Mouse (Mus musculus): ENCODE data around the gene Usp20. TPM values are rescaled to one million over a fixed set of nuclear protein-coding genes. Genes with fewer than 3 reads are reported as not detected.

Usp20 gene
- polyA plus RNA-seq, 1 experiment from 2014 or later: 31.1 TPM

DNA sequence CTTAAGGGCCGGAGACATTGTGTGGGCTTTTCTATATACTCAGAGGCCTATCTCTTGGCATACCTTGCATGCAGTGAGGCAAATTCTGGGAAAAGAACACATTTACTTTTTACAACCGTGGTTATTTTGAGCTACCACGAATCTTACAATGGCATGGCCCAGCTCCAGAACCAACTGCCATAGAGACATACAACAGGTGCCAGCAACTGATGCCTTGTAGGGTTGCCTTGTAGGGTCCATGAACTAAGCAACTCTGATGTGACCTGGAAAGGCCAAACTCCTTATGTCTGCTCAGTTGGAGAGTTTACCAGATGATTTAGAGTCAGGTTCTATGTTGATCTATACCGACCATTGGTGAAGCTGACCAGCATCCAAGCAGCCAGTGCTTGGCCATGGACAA lies 12.8 kb downstream of the Usp20 start:
- Histone ChIP-seq H3K9me3 (replicated peaks) (no peaks in the 10 kb centered on the region), H3K4me2 (replicated peaks) (no peak overlapping the region), H3K27ac (replicated peaks) (no peak overlapping the region), H3K27me3 (no peaks in the 10 kb centered on the region), H3K9ac (no peak overlapping the region), H3K4me3 (replicated peaks) (no peak overlapping the region), H3K4me1 (peaks cover 9% of the 10 kb centered on the region; the same call in 1 of the 2 replicates), H3K36me3 (peaks cover 6% of the 10 kb centered on the region; the same call in 1 of the 2 replicates)
- 87% methylated on average over 4 of the region's 4 CpGs for WGBS
- ATAC-seq (ENCODE audit: insufficient number of reproducible peaks, low FRiP score, low TSS enrichment, low read depth): no peak

- H3K4me1 ChIP-seq: peaks cover 9% of the 10 kb centered on the region; the same call in 1 of the 2 replicates
- 68% methylated on average over 11 of the region's 11 CpGs for WGBS
- no peaks in the 10 kb centered on the region for H3K9me3 ChIP-seq (replicated peaks)
- no peaks in the 10 kb centered on the region for H3K27me3 ChIP-seq
- no peak overlapping the region for H3K4me3 ChIP-seq (replicated peaks)
- no peak overlapping the region for H3K27ac ChIP-seq (replicated peaks)
- no peak; the same call in 1 of the 2 replicates for ATAC-seq (ENCODE audit: insufficient number of reproducible peaks, low FRiP score, low TSS enrichment, low read depth)
- no peak overlapping the region; the same call in 1 of the 2 replicates for H3K9ac ChIP-seq
- 0 out of 2 replicates have a peak, but pooled peaks cover 9% of the 10 kb centered on the region for H3K36me3 ChIP-seq
- no peak overlapping the region for H3K4me2 ChIP-seq (replicated peaks)
These were observed 13.4 kb downstream of the Usp20 start for GRCm38 (mm10) chr2:30995432-30995996.

DNA sequence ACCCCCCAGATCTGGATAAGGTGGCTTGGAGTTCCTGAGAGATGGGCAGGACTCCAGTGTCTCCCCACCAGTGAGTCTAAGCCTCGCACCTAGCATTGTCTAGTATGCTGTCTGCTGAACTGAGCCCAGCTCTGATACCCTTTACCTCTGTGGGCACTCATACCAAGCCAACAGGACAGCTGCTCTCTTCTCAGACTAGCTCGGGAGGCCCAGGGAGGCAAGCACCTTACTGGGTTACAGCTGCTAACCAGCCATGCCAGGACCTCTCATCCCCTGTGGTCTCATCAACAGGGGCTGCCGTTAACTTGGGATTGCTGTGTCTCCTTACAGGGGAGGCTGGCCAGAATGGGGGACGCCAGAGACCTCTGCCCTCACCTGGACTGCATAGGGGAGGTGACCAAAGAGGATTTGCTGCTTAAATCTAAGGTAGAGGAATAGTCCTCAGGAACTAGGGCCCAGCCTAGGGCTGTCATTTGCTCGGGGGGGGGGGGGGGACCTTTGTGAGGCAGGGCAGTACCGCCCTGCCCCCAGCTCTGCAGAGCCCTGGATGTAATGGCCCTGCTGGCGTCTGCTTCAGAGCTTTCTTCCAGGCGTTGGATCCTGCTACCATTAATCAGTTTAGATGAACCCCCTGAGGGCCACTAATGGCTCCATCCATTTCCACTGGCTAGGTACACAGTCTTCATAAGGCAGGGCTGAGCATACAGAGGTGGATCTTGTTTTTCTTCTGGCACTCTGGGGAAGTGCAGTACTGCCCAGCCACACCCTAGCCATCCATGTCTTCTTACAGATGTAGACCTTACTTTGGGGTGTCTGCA lies 16.6 kb downstream of the Usp20 start:
- Histone ChIP-seq H3K4me1 (peaks cover 9% of the 10 kb centered on the region; the same call in 1 of the 2 replicates), H3K4me2 (replicated peaks) (no peak overlapping the region), H3K9ac (no peak overlapping the region), H3K9me3 (replicated peaks) (no peaks in the 10 kb centered on the region), H3K27ac (replicated peaks) (no peak overlapping the region), H3K36me3 (peaks cover 26% of the 10 kb centered on the region), H3K27me3 (no peaks in the 10 kb centered on the region), H3K4me3 (replicated peaks) (no peak overlapping the region)
- no peak for ATAC-seq (ENCODE audit: insufficient number of reproducible peaks, low FRiP score, low TSS enrichment, low read depth)
- 64% methylated on average over 8 of the region's 8 CpGs for WGBS

- Histone ChIP-seq H3K27me3 (no peaks in the 10 kb centered on the region), H3K9ac (no peak overlapping the region), H3K9me3 (replicated peaks) (no peaks in the 10 kb centered on the region), H3K36me3 (peaks cover 53% of the 10 kb centered on the region), H3K4me1 (no peaks in the 10 kb centered on the region), H3K4me2 (replicated peaks) (no peak overlapping the region), H3K4me3 (replicated peaks) (no peak overlapping the region), H3K27ac (replicated peaks) (no peak overlapping the region)
- 89% methylated on average over 10 of the region's 10 CpGs for WGBS
- ATAC-seq (ENCODE audit: insufficient number of reproducible peaks, low FRiP score, low TSS enrichment, low read depth): no peak
These were observed 20.8 kb downstream of the Usp20 start for GRCm38 (mm10) chr2:31002857-31003256.

GRCm38 (mm10) chr2:31005453-31005852 lies 23.4 kb downstream of the Usp20 start:
- Histone ChIP-seq H3K36me3 (peaks cover 72% of the 10 kb centered on the region), H3K9me3 (replicated peaks) (no peaks in the 10 kb centered on the region)
- 68% methylated on average over 2 of the region's 2 CpGs for WGBS

DNA sequence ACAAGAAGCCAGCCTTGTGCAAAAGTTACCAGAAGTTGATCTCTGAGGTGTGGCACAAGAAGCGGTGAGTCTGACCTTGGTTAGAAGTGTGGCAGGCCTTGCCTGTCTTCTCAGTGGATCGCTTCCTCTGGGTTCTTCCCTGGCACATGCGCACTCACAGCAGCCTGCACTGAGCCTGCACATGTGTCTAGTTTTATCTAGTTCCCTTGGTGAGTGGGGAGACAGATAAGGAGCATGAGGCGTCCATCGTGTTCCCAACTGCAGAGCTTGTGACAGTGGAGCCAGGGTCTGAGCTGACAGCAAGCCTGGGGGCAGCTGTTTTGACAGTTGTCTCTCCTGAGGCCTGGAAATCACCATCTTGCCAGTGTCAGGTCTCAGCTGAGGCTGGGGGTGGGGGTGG lies 24.4 kb downstream of the Usp20 start:
- no peak overlapping the region for H3K4me3 ChIP-seq (replicated peaks)
- no peak overlapping the region for H3K27ac ChIP-seq (replicated peaks)
- H3K9me3 ChIP-seq (replicated peaks): no peaks in the 10 kb centered on the region
- H3K27me3 ChIP-seq: no peaks in the 10 kb centered on the region
- H3K9ac ChIP-seq: no peak overlapping the region
- ATAC-seq (ENCODE audit: insufficient number of reproducible peaks, low FRiP score, low TSS enrichment, low read depth): peak; percentile 44; the same call in 1 of the 2 replicates
- peaks cover 80% of the 10 kb centered on the region for H3K36me3 ChIP-seq
- no peaks in the 10 kb centered on the region for H3K4me1 ChIP-seq
- H3K4me2 ChIP-seq (replicated peaks): no peak overlapping the region
- 75% methylated on average over 5 of the region's 5 CpGs for WGBS

More at GRCm38 (mm10) chr2:31005453-31005852, 23.4 kb downstream of the Usp20 start:
- Histone ChIP-seq H3K4me3 (replicated peaks) (no peak overlapping the region), H3K27ac (replicated peaks) (no peak overlapping the region), H3K9ac (no peak overlapping the region), H3K4me2 (replicated peaks) (no peak overlapping the region), H3K27me3 (no peaks in the 10 kb centered on the region), H3K4me1 (no peaks in the 10 kb centered on the region)
- no peak for ATAC-seq (ENCODE audit: insufficient number of reproducible peaks, low FRiP score, low TSS enrichment, low read depth)

DNA sequence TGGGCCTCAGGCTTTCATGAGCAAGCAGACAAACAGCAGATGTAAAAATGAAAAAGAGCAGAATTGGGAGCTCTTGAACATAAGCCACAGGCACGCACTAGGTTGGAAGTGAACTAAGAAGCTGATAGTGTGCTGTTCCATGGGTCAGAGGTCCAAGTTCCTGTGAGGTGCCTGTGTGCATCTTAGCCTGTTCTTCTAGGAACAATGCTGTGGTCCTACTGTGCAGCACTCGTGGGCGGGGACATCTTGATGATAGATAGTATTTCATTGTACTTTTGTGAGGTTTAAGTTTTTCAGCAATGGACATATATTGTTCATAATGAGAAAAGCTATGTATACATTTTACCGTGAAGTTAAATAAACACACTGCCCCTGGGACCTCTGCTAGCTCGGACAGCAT lies 25.1 kb downstream of the Usp20 start:
- H3K36me3 ChIP-seq: peaks cover 77% of the 10 kb centered on the region
- no peak overlapping the region for H3K4me2 ChIP-seq (replicated peaks)
- 92% methylated on average over 5 of the region's 5 CpGs for WGBS
- H3K4me3 ChIP-seq (replicated peaks): no peak overlapping the region
- H3K27ac ChIP-seq (replicated peaks): no peak overlapping the region
- no peaks in the 10 kb centered on the region for H3K9me3 ChIP-seq (replicated peaks)
- H3K4me1 ChIP-seq: no peaks in the 10 kb centered on the region
- no peaks in the 10 kb centered on the region for H3K27me3 ChIP-seq
- no peak for ATAC-seq (ENCODE audit: insufficient number of reproducible peaks, low FRiP score, low TSS enrichment, low read depth)
- H3K9ac ChIP-seq: no peak overlapping the region

DNA sequence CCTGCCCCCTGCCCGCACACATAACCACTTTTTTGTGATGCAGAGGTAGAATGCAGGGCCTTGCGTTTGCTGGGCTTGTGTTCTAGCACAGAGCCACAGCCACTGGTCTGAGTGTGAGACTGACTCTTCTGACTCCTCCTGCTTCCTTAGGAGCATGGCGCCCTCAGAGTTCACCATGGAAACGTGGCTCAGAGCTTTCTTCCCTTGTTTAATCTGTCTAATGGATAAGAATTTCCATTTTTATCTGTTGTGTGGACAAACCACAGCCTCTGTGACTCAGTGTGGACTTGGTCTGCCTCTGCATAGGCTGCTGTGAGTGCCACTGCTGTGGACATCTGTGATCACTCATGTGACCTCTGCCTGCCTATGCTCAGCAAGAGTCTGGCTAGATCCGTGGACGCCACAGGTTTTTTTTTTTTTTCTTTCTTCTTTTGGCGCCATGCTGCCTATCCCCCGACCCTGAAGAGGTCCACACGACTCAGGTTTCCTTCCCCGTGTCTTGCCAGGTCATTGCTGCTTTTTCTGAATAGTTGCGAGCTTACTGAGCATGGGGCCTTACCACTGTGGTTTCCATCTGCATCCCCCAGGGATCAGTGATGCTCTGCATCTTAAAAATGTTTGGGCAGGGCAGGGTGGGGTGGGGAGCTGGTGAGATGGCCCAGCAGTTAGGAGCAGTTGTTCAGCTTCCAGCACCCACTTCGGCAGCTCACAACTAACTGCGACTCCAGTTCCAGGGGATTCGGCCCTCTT lies 31.5 kb downstream of the Usp20 start:
- no peak overlapping the region for H3K27ac ChIP-seq (replicated peaks)
- H3K9ac ChIP-seq: no peak overlapping the region
- H3K9me3 ChIP-seq (replicated peaks): no peaks in the 10 kb centered on the region
- WGBS: 67% methylated on average over 14 of the region's 14 CpGs
- no peak overlapping the region for H3K4me2 ChIP-seq (replicated peaks)
- no peak for ATAC-seq (ENCODE audit: insufficient number of reproducible peaks, low FRiP score, low TSS enrichment, low read depth)
- no peaks in the 10 kb centered on the region for H3K27me3 ChIP-seq
- peaks cover 69% of the 10 kb centered on the region for H3K36me3 ChIP-seq
- H3K4me3 ChIP-seq (replicated peaks): no peak overlapping the region
- H3K4me1 ChIP-seq: no peaks in the 10 kb centered on the region

GRCm38 (mm10) chr2:31017625-31018317 lies 35.7 kb downstream of the Usp20 start:
- H3K36me3 ChIP-seq: peaks cover 67% of the 10 kb centered on the region
- WGBS: 85% methylated on average over 18 of the region's 18 CpGs

GRCm38 (mm10) chr2:31018519-31018918 lies 36.4 kb downstream of the Usp20 start:
- Histone ChIP-seq H3K36me3 (peaks cover 67% of the 10 kb centered on the region), H3K4me2 (replicated peaks) (no peak overlapping the region), H3K4me1 (no peaks in the 10 kb centered on the region), H3K27ac (replicated peaks) (no peak overlapping the region), H3K9ac (no peak overlapping the region), H3K4me3 (replicated peaks) (no peak overlapping the region), H3K27me3 (no peaks in the 10 kb centered on the region), H3K9me3 (replicated peaks) (no peaks in the 10 kb centered on the region)
- WGBS: 88% methylated on average over 8 of the region's 8 CpGs
- ATAC-seq (ENCODE audit: insufficient number of reproducible peaks, low FRiP score, low TSS enrichment, low read depth): no peak

More at GRCm38 (mm10) chr2:31017625-31018317, 35.7 kb downstream of the Usp20 start:
- Histone ChIP-seq H3K4me2 (replicated peaks) (no peak overlapping the region), H3K27ac (replicated peaks) (no peak overlapping the region), H3K27me3 (no peaks in the 10 kb centered on the region), H3K4me1 (no peaks in the 10 kb centered on the region), H3K9me3 (replicated peaks) (no peaks in the 10 kb centered on the region), H3K4me3 (replicated peaks) (no peak overlapping the region), H3K9ac (no peak overlapping the region)
- ATAC-seq (ENCODE audit: insufficient number of reproducible peaks, low FRiP score, low TSS enrichment, low read depth): no peak

DNA sequence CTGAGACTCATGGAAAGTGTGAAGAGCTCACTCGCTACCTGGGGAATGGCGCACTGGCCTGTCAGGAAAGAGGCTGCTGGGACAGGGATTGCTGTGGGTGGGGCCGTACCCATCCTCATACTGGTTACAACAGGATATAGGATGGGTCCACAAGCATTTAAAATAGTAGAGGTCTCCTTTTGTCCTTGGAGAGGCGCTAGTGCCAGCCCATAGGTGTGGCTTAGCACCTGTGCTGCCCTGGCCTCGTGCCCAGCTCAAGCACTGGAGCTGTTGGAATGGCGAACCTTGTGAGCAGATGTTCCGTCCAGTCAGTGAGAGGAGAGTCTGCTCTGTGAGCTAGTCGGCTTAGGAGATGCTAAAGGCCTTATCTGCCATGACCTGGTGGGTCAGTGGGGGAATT lies 36.9 kb downstream of the Usp20 start:
- Histone ChIP-seq H3K36me3 (peaks cover 64% of the 10 kb centered on the region), H3K4me2 (replicated peaks) (no peak overlapping the region), H3K9ac (no peak overlapping the region), H3K4me3 (replicated peaks) (no peak overlapping the region), H3K9me3 (replicated peaks) (no peaks in the 10 kb centered on the region), H3K27ac (replicated peaks) (no peak overlapping the region), H3K27me3 (no peaks in the 10 kb centered on the region), H3K4me1 (no peaks in the 10 kb centered on the region)
- 77% methylated on average over 8 of the region's 8 CpGs for WGBS
- ATAC-seq (ENCODE audit: insufficient number of reproducible peaks, low FRiP score, low TSS enrichment, low read depth): no peak

Data from embryonic facial prominence, embryonic 15.5 days (tissue).